Comparison of ENCODE assay signal across 8 mouse cellular contexts in genomic region chr5:32139516-32140037, GRCm38 (mm10). TPM values are rescaled to one million over a fixed set of nuclear protein-coding genes. Genes with fewer than 3 reads are reported as not detected.
DNase-seq lines count a peak whose midpoint lies in the region; ATAC-seq and TF ChIP-seq lines count a peak whose summit lies in the region.

No protein-coding gene starts in this region.

- H3K4me2 ChIP-seq in heart, postnatal 0 days (ENCODE audit: low read depth, low read length): peak overlapping the region; percentile 85
- no peak overlapping the region for H3K4me2 ChIP-seq in neural tube, embryonic 11.5 days (ENCODE audit: low read depth)

- H3K4me1 ChIP-seq in megakaryocyte, embryonic 14.5 days: peaks cover 73% of the 10 kb centered on the region
- H3K4me1 ChIP-seq in MEL (ENCODE audit: control insufficient read depth in 1 of 2, insufficient read depth in 2 of 2, low read length in 2 of 2): peaks cover 0 to 15% of the 10 kb centered on the region in 2 experiments; a peak in 2 of 4 replicates
- H3K4me1 ChIP-seq in heart, postnatal 0 days (ENCODE audit: control insufficient read depth, insufficient read depth): peaks cover 35% of the 10 kb centered on the region
- peaks cover 49% of the 10 kb centered on the region for H3K4me1 ChIP-seq in limb, embryonic 10.5 days
- peaks cover 12% of the 10 kb centered on the region; the same call in 1 of the 2 replicates for H3K4me1 ChIP-seq in neural tube, embryonic 11.5 days (ENCODE audit: control insufficient read depth, insufficient read depth, low read length)

- TF ChIP-seq EP300 in MEL (IDR thresholded peaks at IDR 0.05; ENCODE audit: low read depth in 1 of 2, low read length in 2 of 2): no peak
- TF ChIP-seq EP300 in heart, postnatal 0 days (IDR thresholded peaks at IDR 0.05; ENCODE audit: low read depth): 0 out of 2 replicates have a peak, but pooled peaks have one; percentile 25

- H3K9ac ChIP-seq in MEL (ENCODE audit: control insufficient read depth, low read depth, low read length, poor library complexity, severe bottlenecking): no peak overlapping the region
- H3K9ac ChIP-seq in heart, postnatal 0 days (replicated peaks; ENCODE audit: low read depth, low read length): 0 out of 2 replicates have a peak overlapping the region, but pooled peaks have one; percentile 85
- H3K9ac ChIP-seq in neural tube, embryonic 11.5 days (ENCODE audit: low read length): no peak overlapping the region

- peak; percentile 81 for DNase-seq in MEL (ENCODE audit: low read depth, low spot score)
- DNase-seq in cerebellum, postnatal 10 days: peak; percentile 67 to 91
- DNase-seq in heart, postnatal 0 days (ENCODE audit: low spot score): peak; percentile 82
- DNase-seq in limb, embryonic 10.5 days (ENCODE audit: low spot score): peak; percentile 49
- DNase-seq in neural tube, embryonic 11.5 days (ENCODE audit: low spot score): peak; percentile 30

- H3K27me3 ChIP-seq in megakaryocyte, embryonic 14.5 days (replicated peaks): peaks cover 2% of the 10 kb centered on the region
- no peaks in the 10 kb centered on the region for H3K27me3 ChIP-seq in MEL (ENCODE audit: control insufficient read depth in 1 of 2, insufficient read depth in 2 of 2, low read length in 2 of 2)
- no peaks in the 10 kb centered on the region for H3K27me3 ChIP-seq in heart, postnatal 0 days (ENCODE audit: control insufficient read depth, insufficient read depth, low read length)
- H3K27me3 ChIP-seq in limb, embryonic 10.5 days (ENCODE audit: low read depth, poor library complexity, severe bottlenecking): peaks cover 28% of the 10 kb centered on the region
- H3K27me3 ChIP-seq in neural tube, embryonic 11.5 days (ENCODE audit: control insufficient read depth, insufficient read depth, low read length): peaks cover 27% of the 10 kb centered on the region

- peak overlapping the region; percentile 23 for H3K4me3 ChIP-seq in megakaryocyte, embryonic 14.5 days (replicated peaks)
- H3K4me3 ChIP-seq in MEL (ENCODE audit: control insufficient read depth in 1 of 2, insufficient read depth in 1 of 2, low read depth in 2 of 2, low read length in 2 of 2): no peak overlapping the region
- peak overlapping the region; percentile 89 for H3K4me3 ChIP-seq in heart, postnatal 0 days (ENCODE audit: low read depth, low read length)
- H3K4me3 ChIP-seq in limb, embryonic 10.5 days: no peak overlapping the region
- no peak overlapping the region for H3K4me3 ChIP-seq in neural tube, embryonic 11.5 days (ENCODE audit: low read depth, low read length)

- H3K9me3 ChIP-seq in megakaryocyte, embryonic 14.5 days: no peaks in the 10 kb centered on the region
- H3K9me3 ChIP-seq in MEL (replicated peaks; ENCODE audit: insufficient read depth, low read length): no peaks in the 10 kb centered on the region
- H3K9me3 ChIP-seq in heart, postnatal 0 days (replicated peaks; ENCODE audit: control insufficient read depth, low read length): no peaks in the 10 kb centered on the region
- H3K9me3 ChIP-seq in limb, embryonic 10.5 days (replicated peaks): no peaks in the 10 kb centered on the region
- H3K9me3 ChIP-seq in neural tube, embryonic 11.5 days (ENCODE audit: control insufficient read depth, low read length): no peaks in the 10 kb centered on the region

- no peak for TF ChIP-seq POLR2A in MEL (IDR thresholded peaks at IDR 0.05; ENCODE audit: control insufficient read depth in 1 of 2, insufficient read depth in 1 of 2, low read depth in 1 of 2, low read length in 2 of 2, poor library complexity in 1 of 2)

- H3K36me3 ChIP-seq in megakaryocyte, embryonic 14.5 days (replicated peaks; ENCODE audit: low read length): peaks cover 30% of the 10 kb centered on the region
- H3K36me3 ChIP-seq in MEL (ENCODE audit: control insufficient read depth in 1 of 2, insufficient read depth in 2 of 2, low read length in 2 of 2): peaks cover 0 to 22% of the 10 kb centered on the region in 2 experiments; a peak in 2 of 4 replicates
- no peaks in the 10 kb centered on the region for H3K36me3 ChIP-seq in heart, postnatal 0 days (replicated peaks; ENCODE audit: control insufficient read depth, insufficient read depth, low read length)
- H3K36me3 ChIP-seq in limb, embryonic 10.5 days: no peaks in the 10 kb centered on the region
- H3K36me3 ChIP-seq in neural tube, embryonic 11.5 days (ENCODE audit: control insufficient read depth, insufficient read depth, low read length): no peaks in the 10 kb centered on the region

- peak; percentile 100 for TF ChIP-seq RAD21 in MEL (IDR thresholded peaks at IDR 0.05; ENCODE audit: low read depth, low read length)

- ATAC-seq in megakaryocyte, adult 5-6 weeks (ENCODE audit: poor library complexity, severe bottlenecking): no peak
- no peak for ATAC-seq in heart, postnatal 0 days (ENCODE audit: insufficient read depth, low read depth)
- no peak for ATAC-seq in neural tube, embryonic 11.5 days (ENCODE audit: insufficient read depth, low FRiP score, low TSS enrichment)
- ATAC-seq in erythroid progenitor cell, adult 5-6 weeks (replicated peaks; ENCODE audit: low FRiP score, poor library complexity, severe bottlenecking): no peak

- peaks cover 17% of the 10 kb centered on the region for H3K79me2 ChIP-seq in MEL (ENCODE audit: control insufficient read depth, insufficient read depth, low read length, poor library complexity)

- no peak overlapping the region for H3K27ac ChIP-seq in MEL (ENCODE audit: control insufficient read depth, low read depth, low read length)
- peak overlapping the region; percentile 98 for H3K27ac ChIP-seq in heart, postnatal 0 days (ENCODE audit: low read depth)
- H3K27ac ChIP-seq in limb, embryonic 10.5 days: no peak overlapping the region
- no peak overlapping the region for H3K27ac ChIP-seq in neural tube, embryonic 11.5 days (ENCODE audit: low read depth, low read length)

- TF ChIP-seq CTCF in MEL (IDR thresholded peaks at IDR 0.05 in 2 of 3, conservative IDR thresholded peaks at IDR 0.05 in 1 of 3; ENCODE audit: control insufficient read depth in 1 of 3, insufficient read depth in 1 of 3, low read depth in 2 of 3, low read length in 3 of 3, poor library complexity in 1 of 3, severe bottlenecking in 1 of 3): peak; percentile 53 to 98 (median 77)
- peak; percentile 78 for TF ChIP-seq CTCF in heart, postnatal 0 days (IDR thresholded peaks at IDR 0.05; ENCODE audit: low read depth)

- 24% methylated on average over 9 of the region's 9 CpGs for WGBS in heart, postnatal 0 days
- 52% methylated on average over 9 of the region's 9 CpGs for WGBS in limb, embryonic 10.5 days
- WGBS in neural tube, embryonic 11.5 days: 46% methylated on average over 9 of the region's 9 CpGs

TF ChIP-seq in MEL, 35 proteins besides CTCF, POLR2A, EP300 and RAD21:
- no peak for TF ChIP-seq MYB (IDR thresholded peaks at IDR 0.05; ENCODE audit: low read depth, low read length)
- TF ChIP-seq NELFE (IDR thresholded peaks at IDR 0.05; ENCODE audit: low read depth, low read length): no peak
- TF ChIP-seq ZNF384 (IDR thresholded peaks at IDR 0.05; ENCODE audit: low read depth, low read length): peak; percentile 40; the same call in 1 of the 2 replicates
- no peak for TF ChIP-seq CHD1 (IDR thresholded peaks at IDR 0.05; ENCODE audit: low read depth, low read length)
- TF ChIP-seq SIN3A (IDR thresholded peaks at IDR 0.05; ENCODE audit: low read length): peak; percentile 62
- peak; percentile 84 for TF ChIP-seq RCOR1 (IDR thresholded peaks at IDR 0.05; ENCODE audit: low read depth, low read length)
- 0 out of 2 replicates have a peak, but pooled peaks have one; percentile 5 for TF ChIP-seq GATA1 (IDR thresholded peaks at IDR 0.05; ENCODE audit: low read depth, low read length)
- TF ChIP-seq ZKSCAN1 (IDR thresholded peaks at IDR 0.05; ENCODE audit: low read depth, low read length): no peak
- peak; percentile 98 for TF ChIP-seq ZC3H11A (IDR thresholded peaks at IDR 0.05; ENCODE audit: low read depth, low read length)
- peak; percentile 98 for TF ChIP-seq SMC3 (IDR thresholded peaks at IDR 0.05; ENCODE audit: low read depth, low read length)
- TF ChIP-seq MYC (IDR thresholded peaks at IDR 0.05; ENCODE audit: low read depth, low read length): no peak
- peak; percentile 37; the same call in 1 of the 2 replicates for TF ChIP-seq BHLHE40 (IDR thresholded peaks at IDR 0.05; ENCODE audit: borderline replicate concordance, low read depth, low read length)
- TF ChIP-seq ELF1 (IDR thresholded peaks at IDR 0.05; ENCODE audit: low read depth, low read length): no peak
- no peak for TF ChIP-seq POLR2AphosphoS2 (IDR thresholded peaks at IDR 0.05; ENCODE audit: low read length)
- no peak for TF ChIP-seq TAL1 (IDR thresholded peaks at IDR 0.05; ENCODE audit: low read length)
- no peak for TF ChIP-seq CHD2 (IDR thresholded peaks at IDR 0.05; ENCODE audit: low read length)
- TF ChIP-seq MAZ (IDR thresholded peaks at IDR 0.05; ENCODE audit: low read depth, low read length): no peak
TF ChIP-seq in MEL: peak in this region for 7.

RNA-seq across cellular contexts. Expression of gene Fosl2, which starts 4.0 kb away (rescaled TPM):
- 2.9 and 5.0 TPM in 2 replicates for polyA plus RNA-seq in megakaryocyte, embryonic 14.5 days (2012; ENCODE audit: insufficient read depth, low replicate concordance)
- total RNA-seq in megakaryocyte, adult 5-6 weeks (2015): 126 and 128 TPM in 2 replicates
- total RNA-seq in megakaryocyte, adult 5-6 weeks (2017): 66.3 and 84.1 TPM in 2 replicates
- 3.3 and 3.8 TPM in 2 replicates for total RNA-seq in MEL (2012; rRNA removed)
- polyA plus RNA-seq in MEL (2012; ENCODE audit: insufficient read depth in 1 of 2, insufficient read length in 2 of 2, low read depth in 1 of 2, low replicate concordance in 2 of 2, missing spikeins in 1 of 2): 10 to 100 TPM; 12.0 to 22.1 TPM
- total RNA-seq in heart, postnatal 0 days (2014; rRNA removed; ENCODE audit: low replicate concordance): 15.7 and 18.6 TPM in 2 replicates
- 1.4 and 1.5 TPM in 2 replicates for polyA plus RNA-seq in heart, postnatal 0 days (2015; fragmentation: Nextera tagmentation; extraction: Ambion mirVana)
- polyA plus RNA-seq in limb, embryonic 10.5 days (2016; fragmentation: Nextera tagmentation; extraction: Ambion mirVana): 0.48 and 0.63 TPM in 2 replicates
- polyA plus RNA-seq in neural tube, embryonic 11.5 days (2014; fragmentation: Nextera tagmentation; extraction: Ambion mirVana): 0.48 and 0.96 TPM in 2 replicates
- 7.9 and 12.2 TPM in 2 replicates for total RNA-seq in erythroid progenitor cell, adult 5-6 weeks (2015; ENCODE audit: low replicate concordance)
- 2.4 and 2.9 TPM in 2 replicates for total RNA-seq in erythroid progenitor cell, adult 5-6 weeks (2017; ENCODE audit: low replicate concordance)

Comparison
In these comparisons a context has a peak if more than half of its experiments do, and no peak if none do; other contexts are left out.
1. H3K4me3 ChIP-seq: peak in megakaryocyte, embryonic 14.5 days (single experiment) and heart, postnatal 0 days (single experiment); none in MEL (0 of 2), limb, embryonic 10.5 days (single experiment) and neural tube, embryonic 11.5 days (single experiment).
2. DNase-seq: peak in every context shown above with its lines; median percentile 82 in heart, postnatal 0 days; 81 in MEL; 79 in cerebellum, postnatal 10 days; 49 in limb, embryonic 10.5 days; 30 in neural tube, embryonic 11.5 days.